Mouse (Mus musculus): ENCODE data around the gene Hmga2. TPM values are rescaled to one million over a fixed set of nuclear protein-coding genes. Genes with fewer than 3 reads are reported as not detected.
"Not testable (repeated sequence)": the region's sequence is repeated elsewhere in the genome, so short reads cannot be mapped to it uniquely, and the experiment has no call there.

The Hmga2 gene
- polyA plus RNA-seq, 1 experiment from 2014 or later: 0.45 TPM

- H3K9me3 ChIP-seq (replicated peaks; ENCODE audit: control insufficient read depth, low read length, poor library complexity, severe bottlenecking): no peaks in the 10 kb centered on the region
- H3K36me3 ChIP-seq (ENCODE audit: control insufficient read depth, insufficient read depth, low read length): no peaks in the 10 kb centered on the region
- H3K4me2 ChIP-seq (ENCODE audit: low read length): no peak overlapping the region
- H3K4me1 ChIP-seq (ENCODE audit: control insufficient read depth, insufficient read depth, low read length): peaks cover 4% of the 10 kb centered on the region; the same call in 1 of the 2 replicates
- ATAC-seq: no peak
- H3K27me3 ChIP-seq (ENCODE audit: control insufficient read depth, insufficient read depth, low read depth, low read length): no peaks in the 10 kb centered on the region
- no peak overlapping the region for H3K4me3 ChIP-seq (ENCODE audit: low read depth, low read length)
- no peak overlapping the region for H3K27ac ChIP-seq (ENCODE audit: low read length)
- whole genome bisulfite sequencing: 83% methylated on average over 21 of the region's 21 CpGs
- no peak overlapping the region for H3K9ac ChIP-seq (ENCODE audit: low read depth, low read length)
These were observed 107.0 kb downstream of the Hmga2 start for GRCm38 (mm10) chr10:120369187-120369805.

GRCm38 (mm10) chr10:120366173-120366592 lies 110.1 kb downstream of the Hmga2 start:
- not testable (repeated sequence) for ATAC-seq; H3K4me3 ChIP-seq (ENCODE audit: low read depth, low read length); H3K36me3 ChIP-seq (ENCODE audit: control insufficient read depth, insufficient read depth, low read length); H3K4me2 ChIP-seq (ENCODE audit: low read length); H3K27ac ChIP-seq (ENCODE audit: low read length); H3K27me3 ChIP-seq (ENCODE audit: control insufficient read depth, insufficient read depth, low read depth, low read length); H3K9ac ChIP-seq (ENCODE audit: low read depth, low read length); H3K4me1 ChIP-seq (ENCODE audit: control insufficient read depth, insufficient read depth, low read length); H3K9me3 ChIP-seq (replicated peaks; ENCODE audit: control insufficient read depth, low read length, poor library complexity, severe bottlenecking)
- WGBS: 86% methylated on average over 3 of the region's 3 CpGs

GRCm38 (mm10) chr10:120365380-120366172 lies 110.7 kb downstream of the Hmga2 start:
- Histone ChIP-seq H3K27ac (ENCODE audit: low read length) (no peak overlapping the region), H3K9me3 (replicated peaks; ENCODE audit: control insufficient read depth, low read length, poor library complexity, severe bottlenecking) (no peaks in the 10 kb centered on the region), H3K4me2 (ENCODE audit: low read length) (peak overlapping the region; percentile 28), H3K27me3 (ENCODE audit: control insufficient read depth, insufficient read depth, low read depth, low read length) (no peaks in the 10 kb centered on the region), H3K4me3 (ENCODE audit: low read depth, low read length) (no peak overlapping the region), H3K4me1 (ENCODE audit: control insufficient read depth, insufficient read depth, low read length) (peaks cover 4% of the 10 kb centered on the region; the same call in 1 of the 2 replicates), H3K9ac (ENCODE audit: low read depth, low read length) (no peak overlapping the region), H3K36me3 (ENCODE audit: control insufficient read depth, insufficient read depth, low read length) (no peaks in the 10 kb centered on the region)
- 36% methylated on average over 24 of the region's 24 CpGs for WGBS
- ATAC-seq: no peak

- Histone ChIP-seq H3K9ac (ENCODE audit: low read depth, low read length) (no peak overlapping the region), H3K9me3 (replicated peaks; ENCODE audit: control insufficient read depth, low read length, poor library complexity, severe bottlenecking) (no peaks in the 10 kb centered on the region), H3K4me1 (ENCODE audit: control insufficient read depth, insufficient read depth, low read length) (peaks cover 4% of the 10 kb centered on the region; the same call in 1 of the 2 replicates), H3K4me2 (ENCODE audit: low read length) (no peak overlapping the region), H3K27me3 (ENCODE audit: control insufficient read depth, insufficient read depth, low read depth, low read length) (no peaks in the 10 kb centered on the region), H3K4me3 (ENCODE audit: low read depth, low read length) (no peak overlapping the region), H3K36me3 (ENCODE audit: control insufficient read depth, insufficient read depth, low read length) (no peaks in the 10 kb centered on the region), H3K27ac (ENCODE audit: low read length) (no peak overlapping the region)
- no peak for ATAC-seq
- WGBS: 67% methylated on average over 20 of the region's 20 CpGs
These were observed 112.2 kb downstream of the Hmga2 start for GRCm38 (mm10) chr10:120363983-120364582.

DNA sequence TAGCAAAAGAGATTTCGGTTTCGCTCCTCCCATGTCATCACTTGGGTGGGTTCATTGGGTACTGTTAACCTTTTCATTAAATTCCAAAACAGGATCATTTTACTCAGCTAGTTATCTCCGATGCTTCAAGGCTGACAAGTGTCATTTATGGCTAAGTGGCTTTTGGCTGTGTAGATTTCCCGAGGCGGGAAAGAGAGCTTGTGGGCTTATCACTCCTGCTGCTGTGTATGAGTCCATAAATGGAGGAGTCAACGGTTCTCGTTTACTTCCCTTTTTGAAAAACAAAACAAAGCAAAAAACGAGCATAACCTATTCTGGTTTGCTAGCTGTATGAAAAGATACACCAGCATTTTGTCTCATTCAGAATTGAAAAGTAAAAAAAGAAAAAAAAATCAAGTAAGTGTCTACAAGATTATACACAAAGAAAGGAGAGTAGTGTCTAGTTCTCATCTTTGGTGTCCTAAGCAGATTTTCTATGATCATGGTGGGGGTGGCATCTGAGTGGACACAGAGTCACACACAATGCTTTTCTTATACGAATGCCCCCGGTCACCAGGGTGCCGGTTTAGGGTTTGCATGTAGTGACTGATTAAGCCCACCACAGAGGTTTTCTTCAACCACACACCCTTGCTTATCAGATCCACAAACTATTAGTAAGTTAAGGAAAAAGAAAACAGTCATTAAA lies 112.8 kb downstream of the Hmga2 start:
- WGBS: 80% methylated on average over 8 of the region's 11 CpGs
- H3K36me3 ChIP-seq (ENCODE audit: control insufficient read depth, insufficient read depth, low read length); H3K27ac ChIP-seq (ENCODE audit: low read length); H3K9ac ChIP-seq (ENCODE audit: low read depth, low read length); ATAC-seq; H3K4me3 ChIP-seq (ENCODE audit: low read depth, low read length); H3K9me3 ChIP-seq (replicated peaks; ENCODE audit: control insufficient read depth, low read length, poor library complexity, severe bottlenecking); H3K27me3 ChIP-seq (ENCODE audit: control insufficient read depth, insufficient read depth, low read depth, low read length); H3K4me1 ChIP-seq (ENCODE audit: control insufficient read depth, insufficient read depth, low read length); H3K4me2 ChIP-seq (ENCODE audit: low read length): not testable (repeated sequence)

DNA sequence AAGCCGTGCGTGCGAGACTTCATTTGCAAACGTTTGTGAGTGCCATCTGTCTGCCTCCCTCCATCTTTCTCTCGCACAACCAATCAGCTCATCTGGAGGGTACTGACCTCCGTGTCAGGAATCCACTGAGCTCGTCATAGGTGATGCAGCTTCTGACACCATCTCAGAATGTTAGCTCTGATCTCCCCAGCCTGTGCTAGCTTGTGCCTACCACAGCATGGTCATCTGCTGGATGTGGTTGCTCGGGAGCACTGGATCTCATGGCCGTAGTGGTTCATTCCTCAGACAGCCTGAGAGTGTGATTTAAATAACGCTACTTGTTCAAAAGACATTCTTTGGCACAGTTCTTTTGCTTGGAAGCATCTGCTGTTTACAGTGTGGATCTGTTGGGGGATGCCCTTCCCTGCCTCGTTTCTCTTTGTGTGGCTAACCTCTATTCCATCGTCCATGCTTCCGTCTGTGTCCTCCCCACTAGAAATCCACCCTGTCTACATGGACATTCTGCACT lies 121.7 kb downstream of the Hmga2 start:
- Histone ChIP-seq H3K9me3 (replicated peaks; ENCODE audit: control insufficient read depth, low read length, poor library complexity, severe bottlenecking) (no peaks in the 10 kb centered on the region), H3K27me3 (ENCODE audit: control insufficient read depth, insufficient read depth, low read depth, low read length) (no peaks in the 10 kb centered on the region), H3K4me1 (ENCODE audit: control insufficient read depth, insufficient read depth, low read length) (no peaks in the 10 kb centered on the region), H3K9ac (ENCODE audit: low read depth, low read length) (no peak overlapping the region), H3K4me3 (ENCODE audit: low read depth, low read length) (no peak overlapping the region), H3K27ac (ENCODE audit: low read length) (no peak overlapping the region), H3K4me2 (ENCODE audit: low read length) (no peak overlapping the region), H3K36me3 (ENCODE audit: control insufficient read depth, insufficient read depth, low read length) (no peaks in the 10 kb centered on the region)
- no peak for ATAC-seq
- WGBS: 59% methylated on average over 13 of the region's 13 CpGs

DNA sequence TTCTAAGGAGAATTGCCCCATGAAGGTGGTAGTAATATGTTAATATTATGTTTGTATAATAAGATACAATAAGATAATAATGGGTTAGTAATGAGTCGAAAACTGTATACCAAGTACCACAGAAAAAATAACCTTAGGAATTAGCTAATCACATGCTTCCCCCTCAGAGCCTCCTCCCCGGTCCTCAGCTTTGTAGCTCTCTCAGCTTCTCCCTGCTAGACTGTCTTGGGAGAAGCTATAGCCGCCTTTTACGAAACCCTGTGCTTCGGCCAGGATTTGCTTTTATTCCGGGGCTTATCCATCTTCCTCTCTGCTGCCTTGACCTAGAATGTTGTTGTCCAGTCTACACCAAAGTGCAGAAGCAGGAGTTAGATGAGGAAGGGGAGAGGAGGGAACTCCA lies 130.9 kb downstream of the Hmga2 start:
- 65% methylated on average over 6 of the region's 6 CpGs for WGBS

DNA sequence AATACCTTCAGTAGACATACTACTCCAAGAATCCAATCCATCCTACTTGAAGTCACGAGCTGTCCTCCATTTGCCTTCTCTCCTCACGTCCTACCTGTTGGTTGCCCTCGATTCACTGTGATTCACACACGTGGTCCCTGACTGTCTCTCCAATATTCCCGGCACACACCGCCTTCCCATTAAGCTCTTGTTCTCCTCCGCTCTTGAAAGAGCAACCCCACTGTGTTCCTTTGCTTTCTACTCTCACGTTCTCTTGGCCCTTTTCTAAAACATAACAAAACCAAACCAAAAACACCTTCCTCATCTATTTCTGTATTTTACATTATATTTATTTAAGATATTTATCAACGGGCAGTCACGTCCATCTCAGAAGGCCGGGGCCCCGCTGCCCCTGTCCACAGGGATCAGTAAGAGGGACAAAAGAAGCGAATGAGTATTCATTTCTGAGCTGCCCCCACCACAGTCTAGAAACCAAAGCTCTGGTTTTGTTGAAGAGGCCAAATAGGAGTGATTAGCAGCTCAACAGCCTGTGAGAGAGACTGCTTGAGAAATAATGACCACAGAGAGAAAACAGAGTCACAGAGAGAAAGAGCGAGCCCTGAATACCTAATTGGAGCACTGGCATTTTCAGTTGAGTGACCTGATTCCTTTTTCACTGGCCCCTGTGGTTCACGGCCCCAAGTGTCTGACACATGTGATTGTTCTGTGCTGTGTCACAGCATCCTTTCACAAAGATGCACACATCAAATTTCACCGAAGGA lies 131.5 kb downstream of the Hmga2 start:
- Histone ChIP-seq H3K27me3 (ENCODE audit: control insufficient read depth, insufficient read depth, low read depth, low read length) (no peaks in the 10 kb centered on the region), H3K9me3 (replicated peaks; ENCODE audit: control insufficient read depth, low read length, poor library complexity, severe bottlenecking) (no peaks in the 10 kb centered on the region), H3K4me2 (ENCODE audit: low read length) (no peak overlapping the region), H3K9ac (ENCODE audit: low read depth, low read length) (no peak overlapping the region), H3K27ac (ENCODE audit: low read length) (no peak overlapping the region), H3K4me3 (ENCODE audit: low read depth, low read length) (no peak overlapping the region), H3K4me1 (ENCODE audit: control insufficient read depth, insufficient read depth, low read length) (no peaks in the 10 kb centered on the region), H3K36me3 (ENCODE audit: control insufficient read depth, insufficient read depth, low read length) (no peaks in the 10 kb centered on the region)
- WGBS: 44% methylated on average over 16 of the region's 16 CpGs
- ATAC-seq: no peak

More for the DNA sequence above, 130.9 kb downstream of the Hmga2 start:
- no peaks in the 10 kb centered on the region for H3K36me3 ChIP-seq (ENCODE audit: control insufficient read depth, insufficient read depth, low read length)
- no peak overlapping the region for H3K4me3 ChIP-seq (ENCODE audit: low read depth, low read length)
- no peaks in the 10 kb centered on the region for H3K27me3 ChIP-seq (ENCODE audit: control insufficient read depth, insufficient read depth, low read depth, low read length)
- ATAC-seq: no peak
- H3K4me1 ChIP-seq (ENCODE audit: control insufficient read depth, insufficient read depth, low read length): no peaks in the 10 kb centered on the region
- H3K27ac ChIP-seq (ENCODE audit: low read length): no peak overlapping the region
- H3K4me2 ChIP-seq (ENCODE audit: low read length): no peak overlapping the region
- no peaks in the 10 kb centered on the region for H3K9me3 ChIP-seq (replicated peaks; ENCODE audit: control insufficient read depth, low read length, poor library complexity, severe bottlenecking)
- H3K9ac ChIP-seq (ENCODE audit: low read depth, low read length): no peak overlapping the region

All from midbrain, embryonic 16.5 days (tissue).